Mouse (Mus musculus): ENCODE data around the gene Pa2g4. TPM values are rescaled to one million over a fixed set of nuclear protein-coding genes. Genes with fewer than 3 reads are reported as not detected.
"Not testable (repeated sequence)": the region's sequence is repeated elsewhere in the genome, so short reads cannot be mapped to it uniquely, and the experiment has no call there.

The Pa2g4 gene
- polyA plus RNA-seq (2014; fragmentation: Nextera tagmentation; extraction: Ambion mirVana) = 123 TPM in 2 replicates

DNA sequence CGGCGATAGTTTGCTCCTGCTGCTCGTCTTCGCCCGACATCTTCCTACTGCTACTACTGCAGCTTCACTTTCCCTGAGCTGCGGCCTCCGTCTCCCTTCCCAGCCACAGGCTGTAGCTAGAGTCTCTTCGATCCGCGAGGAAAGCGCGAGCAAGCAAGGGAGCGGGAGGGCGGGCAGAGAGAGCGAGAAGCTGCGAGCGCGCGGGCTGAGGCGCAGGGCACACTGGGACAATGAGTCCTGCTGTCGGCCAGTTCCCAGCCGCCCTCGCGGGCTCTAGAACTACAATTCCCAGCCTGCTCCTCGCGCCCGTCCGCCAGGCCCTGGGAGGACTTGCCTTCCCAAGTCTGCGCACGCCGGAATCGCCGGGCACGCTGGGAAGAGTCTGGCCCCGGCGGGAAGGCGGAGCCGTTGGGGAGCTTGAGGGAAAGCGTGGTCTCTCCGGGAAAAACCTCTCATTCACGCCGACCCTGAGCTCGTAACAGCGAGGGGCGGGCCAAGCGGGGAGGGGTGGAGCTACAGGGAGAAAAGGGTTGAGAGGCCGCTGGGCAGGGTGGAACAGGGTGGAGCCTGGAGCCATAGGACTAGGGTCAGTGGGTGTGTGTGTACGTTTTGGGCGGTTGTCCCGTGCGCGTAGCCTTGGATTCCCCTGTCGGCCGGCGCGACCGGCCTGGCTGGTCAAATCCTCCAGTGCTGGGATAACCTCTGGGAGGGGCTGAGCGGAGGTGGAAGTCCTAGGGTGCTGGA is at the start of gene Pa2g4:
Pa2g4 (minus strand) TSS at position 200 of the 744 bp plus-strand sequence.
- Histone ChIP-seq H3K4me2 (ENCODE audit: low read length) (peak within 1 kb of the TSS; percentile 94), H3K36me3 (ENCODE audit: control insufficient read depth, insufficient read depth, low read length) (peaks cover 45% of the 10 kb centered on the region), H3K4me1 (ENCODE audit: control insufficient read depth in 2 of 2, insufficient read depth in 2 of 2, low read length in 2 of 2) (peaks cover 3 to 14% of the 10 kb centered on the region in 2 experiments; a peak in 3 of 4 replicates), H3K9me3 (ENCODE audit: control insufficient read depth, low read length) (no peaks in the 10 kb centered on the region), H3K27me3 (ENCODE audit: control insufficient read depth, insufficient read depth, low read length) (no peaks in the 10 kb centered on the region), H3K4me3 (ENCODE audit: control insufficient read depth in 1 of 2, insufficient read depth in 1 of 2, low read depth in 1 of 2, low read length in 2 of 2) (peak within 1 kb of the TSS; percentile 76 to 95), H3K9ac (ENCODE audit: low read length) (peak within 1 kb of the TSS; percentile 97), H3K27ac (replicated peaks in 1 of 2; ENCODE audit: control insufficient read depth in 1 of 2, insufficient read depth in 1 of 2, low read depth in 2 of 2, low read length in 2 of 2) (peak within 1 kb of the TSS; percentile 95 to 97)
- peak; percentile 97 for ATAC-seq (ENCODE audit: insufficient number of reproducible peaks, insufficient read depth, low FRiP score, low read depth)
- under 1% methylated on average over 58 of the region's 58 CpGs for WGBS

DNA sequence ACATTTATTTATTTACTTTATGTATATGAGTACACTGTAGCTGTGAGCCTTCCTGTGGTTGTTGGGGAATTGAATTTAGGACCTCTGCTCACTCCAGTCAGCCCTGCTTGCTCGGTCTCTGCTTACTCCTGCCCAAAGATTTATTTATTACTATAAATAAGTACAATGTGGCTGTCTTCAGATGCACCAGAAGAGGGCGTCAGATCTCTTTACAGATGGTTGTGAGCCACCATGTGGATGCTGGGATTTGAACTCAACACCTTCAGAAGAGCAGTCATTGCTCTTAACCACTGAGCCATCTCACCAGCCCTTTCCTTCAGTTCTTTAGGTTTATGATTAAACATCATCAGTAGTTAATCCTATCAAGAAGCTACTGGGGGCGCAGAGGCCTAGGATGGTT is 49.1 kb upstream of the Pa2g4 start:
- no peak for ATAC-seq (ENCODE audit: insufficient number of reproducible peaks, insufficient read depth, low FRiP score, low read depth)
- Histone ChIP-seq H3K4me3 (ENCODE audit: control insufficient read depth in 1 of 2, insufficient read depth in 1 of 2, low read depth in 1 of 2, low read length in 2 of 2) (no peak overlapping the region), H3K9me3 (ENCODE audit: control insufficient read depth, low read length) (no peaks in the 10 kb centered on the region), H3K4me1 (ENCODE audit: control insufficient read depth in 2 of 2, insufficient read depth in 2 of 2, low read length in 2 of 2) (no peaks in the 10 kb centered on the region), H3K27me3 (ENCODE audit: control insufficient read depth, insufficient read depth, low read length) (no peaks in the 10 kb centered on the region), H3K36me3 (ENCODE audit: control insufficient read depth, insufficient read depth, low read length) (no peaks in the 10 kb centered on the region), H3K9ac (ENCODE audit: low read length) (no peak overlapping the region), H3K4me2 (ENCODE audit: low read length) (no peak overlapping the region), H3K27ac (replicated peaks in 1 of 2; ENCODE audit: control insufficient read depth in 1 of 2, insufficient read depth in 1 of 2, low read depth in 2 of 2, low read length in 2 of 2) (no peak overlapping the region)
- WGBS = 59% methylated on average over 3 of the region's 3 CpGs

DNA sequence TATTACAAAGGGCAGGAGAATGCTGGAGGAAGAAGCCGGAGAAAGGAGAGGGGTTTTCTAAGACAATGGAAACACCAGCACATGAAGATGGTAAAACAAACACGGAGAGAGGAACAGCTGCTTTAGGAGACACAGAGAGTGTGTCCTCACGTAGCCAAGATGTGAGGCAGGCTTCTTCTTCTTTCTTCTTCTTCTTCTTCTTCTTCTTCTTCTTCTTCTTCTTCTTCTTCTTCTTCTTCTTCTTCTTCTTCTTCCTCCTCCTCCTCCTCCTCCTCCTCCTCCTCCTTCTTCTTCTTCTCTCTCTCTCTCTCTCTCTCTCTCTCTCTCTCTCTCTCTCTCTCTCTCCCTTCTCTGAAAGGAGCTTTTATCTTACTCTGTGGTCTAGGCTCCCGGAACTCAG is 48.0 kb upstream of the Pa2g4 start:
- H3K36me3 ChIP-seq (ENCODE audit: control insufficient read depth, insufficient read depth, low read length); ATAC-seq (ENCODE audit: insufficient number of reproducible peaks, insufficient read depth, low FRiP score, low read depth); H3K4me1 ChIP-seq (ENCODE audit: control insufficient read depth in 2 of 2, insufficient read depth in 2 of 2, low read length in 2 of 2); H3K9ac ChIP-seq (ENCODE audit: low read length); H3K4me3 ChIP-seq (ENCODE audit: control insufficient read depth in 1 of 2, insufficient read depth in 1 of 2, low read depth in 1 of 2, low read length in 2 of 2); H3K27me3 ChIP-seq (ENCODE audit: control insufficient read depth, insufficient read depth, low read length); H3K4me2 ChIP-seq (ENCODE audit: low read length); H3K27ac ChIP-seq (replicated peaks in 1 of 2; ENCODE audit: control insufficient read depth in 1 of 2, insufficient read depth in 1 of 2, low read depth in 2 of 2, low read length in 2 of 2); H3K9me3 ChIP-seq (ENCODE audit: control insufficient read depth, low read length): not testable (repeated sequence)
- WGBS = 50% methylated on average over 4 of the region's 4 CpGs

DNA sequence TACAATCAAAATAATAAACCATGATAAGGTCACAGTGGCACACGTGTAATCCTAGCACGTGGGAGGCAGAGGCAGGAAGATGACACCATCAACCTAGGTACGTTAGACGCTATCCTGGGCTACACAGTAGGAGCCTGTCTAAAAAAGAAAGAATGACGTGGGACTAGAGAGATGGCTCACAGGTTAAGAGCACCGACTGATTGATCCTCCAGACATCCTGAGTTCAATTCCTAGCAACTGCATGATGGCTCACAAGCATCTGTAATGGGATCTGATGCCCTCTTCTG is 47.3 kb upstream of the Pa2g4 start:
- no peaks in the 10 kb centered on the region for H3K27me3 ChIP-seq (ENCODE audit: control insufficient read depth, insufficient read depth, low read length)
- no peak overlapping the region for H3K9ac ChIP-seq (ENCODE audit: low read length)
- 31% methylated on average over 6 of the region's 6 CpGs for WGBS
- no peak overlapping the region for H3K4me3 ChIP-seq (ENCODE audit: control insufficient read depth in 1 of 2, insufficient read depth in 1 of 2, low read depth in 1 of 2, low read length in 2 of 2)
- ATAC-seq (ENCODE audit: insufficient number of reproducible peaks, insufficient read depth, low FRiP score, low read depth) = no peak
- no peak overlapping the region for H3K27ac ChIP-seq (replicated peaks in 1 of 2; ENCODE audit: control insufficient read depth in 1 of 2, insufficient read depth in 1 of 2, low read depth in 2 of 2, low read length in 2 of 2)
- H3K4me2 ChIP-seq (ENCODE audit: low read length) = no peak overlapping the region; the same call in 1 of the 2 replicates
- no peaks in the 10 kb centered on the region for H3K36me3 ChIP-seq (ENCODE audit: control insufficient read depth, insufficient read depth, low read length)
- H3K9me3 ChIP-seq (ENCODE audit: control insufficient read depth, low read length) = no peaks in the 10 kb centered on the region
- no peaks in the 10 kb centered on the region for H3K4me1 ChIP-seq (ENCODE audit: control insufficient read depth in 2 of 2, insufficient read depth in 2 of 2, low read length in 2 of 2)

DNA sequence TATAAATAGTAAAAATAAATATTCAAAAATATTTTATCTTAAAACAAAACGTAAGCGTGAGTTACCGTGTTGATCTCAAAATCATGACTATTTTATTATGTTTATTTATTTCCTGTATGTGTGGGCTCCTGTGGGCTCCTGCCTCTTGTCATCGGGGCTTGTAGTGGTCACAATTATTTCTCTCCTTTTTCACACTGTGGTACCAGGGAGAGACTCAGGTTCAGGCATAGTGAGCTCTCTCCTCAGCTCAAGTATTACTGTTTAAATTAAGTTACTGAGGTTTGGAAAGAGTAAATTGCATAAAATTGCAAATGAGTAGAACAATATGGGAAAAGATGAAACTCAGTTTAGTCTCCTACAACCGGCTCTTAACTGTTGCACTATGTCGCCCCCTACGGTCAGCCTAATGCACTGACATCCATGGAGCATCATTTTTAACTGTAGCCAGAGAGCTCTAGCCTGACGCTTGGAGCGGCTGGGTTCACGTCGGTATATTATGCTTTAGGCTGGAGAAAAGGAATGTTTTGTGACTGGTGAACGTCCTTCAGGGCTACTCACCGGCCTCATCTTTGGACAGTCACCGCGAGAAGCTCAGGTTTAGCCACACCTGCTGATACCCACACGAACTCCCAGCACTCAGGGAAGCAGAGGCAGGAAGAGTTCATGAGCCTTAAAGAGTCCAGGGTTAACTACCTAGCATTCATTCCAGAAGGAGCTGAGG is 46.8 kb upstream of the Pa2g4 start:
- no peaks in the 10 kb centered on the region for H3K4me1 ChIP-seq (ENCODE audit: control insufficient read depth in 2 of 2, insufficient read depth in 2 of 2, low read length in 2 of 2)
- no peak overlapping the region for H3K27ac ChIP-seq (replicated peaks in 1 of 2; ENCODE audit: control insufficient read depth in 1 of 2, insufficient read depth in 1 of 2, low read depth in 2 of 2, low read length in 2 of 2)
- no peak overlapping the region for H3K9ac ChIP-seq (ENCODE audit: low read length)
- 13% methylated on average over 16 of the region's 16 CpGs for WGBS
- peak overlapping the region; percentile 31 for H3K4me2 ChIP-seq (ENCODE audit: low read length)
- no peaks in the 10 kb centered on the region for H3K36me3 ChIP-seq (ENCODE audit: control insufficient read depth, insufficient read depth, low read length)
- no peak overlapping the region for H3K4me3 ChIP-seq (ENCODE audit: control insufficient read depth in 1 of 2, insufficient read depth in 1 of 2, low read depth in 1 of 2, low read length in 2 of 2)
- H3K9me3 ChIP-seq (ENCODE audit: control insufficient read depth, low read length) = no peaks in the 10 kb centered on the region
- H3K27me3 ChIP-seq (ENCODE audit: control insufficient read depth, insufficient read depth, low read length) = no peaks in the 10 kb centered on the region
- ATAC-seq (ENCODE audit: insufficient number of reproducible peaks, insufficient read depth, low FRiP score, low read depth) = no peak

DNA sequence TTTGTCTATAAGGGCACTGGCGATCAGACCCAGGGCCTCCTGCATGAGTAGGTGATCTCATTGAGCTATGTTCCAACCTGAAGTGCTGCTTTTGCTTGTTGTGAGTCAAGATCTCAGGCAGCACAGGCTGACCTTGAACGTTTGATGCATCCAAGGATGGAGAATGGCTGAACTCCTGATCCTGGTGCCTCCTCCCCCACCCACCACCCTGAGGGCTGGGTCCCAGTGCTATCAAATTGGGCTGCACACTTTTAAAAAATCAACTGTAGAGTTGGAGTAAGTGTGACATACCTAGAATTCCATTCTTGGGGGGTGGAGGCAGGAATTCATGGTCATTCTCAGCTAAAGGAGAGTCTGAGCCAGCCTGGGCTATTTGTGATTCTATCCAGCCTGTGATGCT is 40.7 kb upstream of the Pa2g4 start:
- H3K4me3 ChIP-seq (ENCODE audit: control insufficient read depth in 1 of 2, insufficient read depth in 1 of 2, low read depth in 1 of 2, low read length in 2 of 2) = no peak overlapping the region
- H3K27me3 ChIP-seq (ENCODE audit: control insufficient read depth, insufficient read depth, low read length) = no peaks in the 10 kb centered on the region
- no peak overlapping the region for H3K4me2 ChIP-seq (ENCODE audit: low read length)
- no peaks in the 10 kb centered on the region for H3K36me3 ChIP-seq (ENCODE audit: control insufficient read depth, insufficient read depth, low read length)
- WGBS = 40% methylated on average over 2 of the region's 2 CpGs
- H3K27ac ChIP-seq (replicated peaks in 1 of 2; ENCODE audit: control insufficient read depth in 1 of 2, insufficient read depth in 1 of 2, low read depth in 2 of 2, low read length in 2 of 2) = no peak overlapping the region
- peaks cover 0 to 3% of the 10 kb centered on the region in 2 experiments; a peak in 1 of 4 replicates for H3K4me1 ChIP-seq (ENCODE audit: control insufficient read depth in 2 of 2, insufficient read depth in 2 of 2, low read length in 2 of 2)
- no peak for ATAC-seq (ENCODE audit: insufficient number of reproducible peaks, insufficient read depth, low FRiP score, low read depth)
- no peak overlapping the region for H3K9ac ChIP-seq (ENCODE audit: low read length)
- H3K9me3 ChIP-seq (ENCODE audit: control insufficient read depth, low read length) = no peaks in the 10 kb centered on the region

DNA sequence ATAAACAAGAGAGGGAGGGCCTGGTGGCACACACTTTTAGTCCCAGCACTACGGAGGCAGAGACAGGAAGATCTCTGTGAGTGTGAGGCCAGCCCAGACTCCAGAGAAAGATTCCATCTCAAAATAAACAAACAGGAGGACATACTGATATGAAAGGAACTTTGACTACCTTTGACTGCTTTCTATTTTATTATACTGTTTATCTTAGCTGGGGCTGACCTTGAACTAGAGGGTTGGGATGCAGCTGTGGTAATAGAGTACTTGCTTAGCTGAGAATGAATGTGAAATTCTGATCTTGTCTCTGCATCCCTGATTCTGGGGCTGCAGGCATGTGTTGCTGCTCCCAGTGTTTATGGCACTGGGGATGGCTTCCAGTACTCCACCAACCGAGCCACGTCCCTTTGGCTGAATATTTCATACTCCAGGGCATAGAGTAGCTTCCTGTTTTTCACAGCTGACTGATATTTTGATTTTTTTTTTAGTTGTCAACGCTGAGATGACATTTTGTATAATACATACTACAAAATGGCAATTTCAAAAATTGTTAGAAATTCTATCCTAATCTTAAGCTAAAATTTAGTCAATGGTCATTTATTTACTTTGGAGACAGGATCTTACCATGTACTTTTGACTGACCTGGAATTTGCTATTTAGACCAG is 36.8 kb upstream of the Pa2g4 start:
- ATAC-seq (ENCODE audit: insufficient number of reproducible peaks, insufficient read depth, low FRiP score, low read depth) = no peak
- Histone ChIP-seq H3K36me3 (ENCODE audit: control insufficient read depth, insufficient read depth, low read length) (no peaks in the 10 kb centered on the region), H3K4me3 (ENCODE audit: control insufficient read depth in 1 of 2, insufficient read depth in 1 of 2, low read depth in 1 of 2, low read length in 2 of 2) (no peak overlapping the region), H3K9me3 (ENCODE audit: control insufficient read depth, low read length) (no peaks in the 10 kb centered on the region), H3K4me2 (ENCODE audit: low read length) (no peak overlapping the region), H3K27me3 (ENCODE audit: control insufficient read depth, insufficient read depth, low read length) (no peaks in the 10 kb centered on the region), H3K9ac (ENCODE audit: low read length) (no peak overlapping the region), H3K4me1 (ENCODE audit: control insufficient read depth in 2 of 2, insufficient read depth in 2 of 2, low read length in 2 of 2) (peaks cover 0 to 3% of the 10 kb centered on the region in 2 experiments; a peak in 1 of 4 replicates), H3K27ac (replicated peaks in 1 of 2; ENCODE audit: control insufficient read depth in 1 of 2, insufficient read depth in 1 of 2, low read depth in 2 of 2, low read length in 2 of 2) (no peak overlapping the region)
- 76% methylated on average over 4 of the region's 4 CpGs for WGBS
